Mouse (Mus musculus): ENCODE measurements around the gene Lrrn2. TPM values are rescaled to one million over a fixed set of nuclear protein-coding genes. Genes with fewer than 3 reads are reported as not detected.

The Lrrn2 gene
- 5.1 and 6.3 TPM in 2 replicates for polyA plus RNA-seq (2016; fragmentation: Nextera tagmentation; extraction: Ambion mirVana)

DNA sequence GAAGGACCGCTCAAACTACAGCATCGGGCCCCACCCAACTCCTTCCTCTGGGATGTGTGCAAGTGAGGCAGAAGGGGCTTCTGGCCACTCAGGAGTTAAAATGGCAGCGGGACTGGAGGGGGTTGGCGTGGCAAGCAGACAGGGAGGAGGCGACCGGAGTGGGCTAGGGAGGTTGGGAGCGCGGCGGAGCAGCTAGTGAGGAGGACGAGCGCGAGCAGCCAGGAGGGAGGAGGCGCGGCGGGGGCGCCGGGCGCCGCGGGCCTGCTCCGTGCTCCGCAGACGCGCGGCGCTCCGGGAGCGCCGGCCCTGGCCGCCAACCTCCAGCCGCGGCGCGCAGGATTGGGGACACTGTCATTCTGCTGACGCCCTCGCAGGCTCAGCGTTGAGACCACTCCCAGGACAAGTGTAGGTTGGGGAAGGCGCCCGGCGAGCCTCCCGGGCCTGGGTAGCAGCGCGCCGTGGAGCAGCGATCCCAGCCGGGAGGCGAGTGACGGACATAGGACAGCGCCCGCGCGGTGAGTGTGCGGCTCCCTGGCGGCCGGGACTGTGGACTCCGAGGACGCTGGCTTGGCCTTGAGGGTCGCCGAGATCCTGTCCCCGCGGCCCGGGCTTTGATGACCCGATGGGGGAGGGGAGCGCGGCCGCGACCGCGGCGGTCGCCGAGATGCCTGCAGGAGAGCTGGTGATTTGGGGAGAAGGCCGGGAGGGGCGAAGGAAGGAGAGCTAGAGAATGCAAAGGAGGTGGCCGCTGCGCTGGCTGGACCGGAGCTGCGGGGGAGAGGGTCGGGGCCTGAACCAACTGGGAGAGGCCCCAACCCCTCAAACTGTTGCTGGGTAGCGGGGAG is at the start of gene Lrrn2:
Gene Lrrn2, plus strand, starts transcription at position 113 of the 845 bp plus-strand sequence.
- H3K4me1 ChIP-seq, result peaks cover 35% of the 10 kb centered on the region
- H3K9me3 ChIP-seq, result no peaks in the 10 kb centered on the region
- H3K27me3 ChIP-seq (ENCODE audit: insufficient read depth, poor library complexity, severe bottlenecking), result peaks cover 80% of the 10 kb centered on the region
- H3K36me3 ChIP-seq, result no peaks in the 10 kb centered on the region
- DNase-seq (ENCODE audit: low spot score), result no peak
- peak within 1 kb of the TSS; percentile 75 for H3K27ac ChIP-seq
- peak within 1 kb of the TSS; percentile 85 for H3K4me3 ChIP-seq
- under 1% methylated on average over 62 of the region's 80 CpGs for WGBS

DNA sequence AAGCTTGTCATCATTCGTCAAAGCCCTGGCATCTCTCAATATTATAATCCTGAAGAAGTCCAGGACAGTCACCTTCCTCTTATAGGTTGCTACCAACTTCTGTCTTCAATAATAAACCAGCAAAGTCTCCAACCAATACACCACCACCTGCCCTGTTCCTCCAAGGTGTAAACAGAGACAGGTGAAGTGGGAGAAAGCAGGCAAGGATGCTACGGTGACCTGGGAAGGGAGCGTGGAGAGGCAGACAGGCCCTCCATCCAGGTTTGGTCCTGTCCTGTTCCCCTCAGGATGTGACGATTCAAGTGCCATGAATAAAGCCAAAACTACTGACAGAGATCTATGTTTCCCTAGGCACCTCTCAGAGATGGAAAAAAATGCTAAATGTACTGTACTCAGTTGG is 48.1 kb upstream of the Lrrn2 start:
- Histone ChIP-seq H3K27ac (no peak overlapping the region), H3K4me3 (no peak overlapping the region), H3K4me1 (no peaks in the 10 kb centered on the region), H3K27me3 (ENCODE audit: insufficient read depth, poor library complexity, severe bottlenecking) (no peaks in the 10 kb centered on the region), H3K9me3 (no peaks in the 10 kb centered on the region), H3K36me3 (no peaks in the 10 kb centered on the region)
- WGBS, result 90% methylated on average over 4 of the region's 4 CpGs
- peak; percentile 66 for DNase-seq (ENCODE audit: low spot score)

GRCm38 (mm10) chr1:132834037-132834436 is 46.0 kb upstream of the Lrrn2 start:
- Histone ChIP-seq H3K4me3 (no peak overlapping the region), H3K4me1 (no peaks in the 10 kb centered on the region), H3K27me3 (ENCODE audit: insufficient read depth, poor library complexity, severe bottlenecking) (no peaks in the 10 kb centered on the region), H3K9me3 (no peaks in the 10 kb centered on the region), H3K36me3 (no peaks in the 10 kb centered on the region), H3K27ac (no peak overlapping the region)
- 48% methylated on average over 8 of the region's 8 CpGs for WGBS
- no peak for DNase-seq (ENCODE audit: low spot score)

- no peaks in the 10 kb centered on the region for H3K36me3 ChIP-seq
- WGBS, result 72% methylated on average over 8 of the region's 8 CpGs
- no peak overlapping the region for H3K27ac ChIP-seq
- H3K4me1 ChIP-seq, result no peaks in the 10 kb centered on the region
- no peaks in the 10 kb centered on the region for H3K9me3 ChIP-seq
- no peak overlapping the region for H3K4me3 ChIP-seq
- no peaks in the 10 kb centered on the region for H3K27me3 ChIP-seq (ENCODE audit: insufficient read depth, poor library complexity, severe bottlenecking)
- DNase-seq (ENCODE audit: low spot score), result peak; percentile 63
Observed at GRCm38 (mm10) chr1:132836895-132837294, 43.2 kb upstream of the Lrrn2 start.

- DNase-seq (ENCODE audit: low spot score), result no peak
- H3K4me1 ChIP-seq, result no peaks in the 10 kb centered on the region
- no peak overlapping the region for H3K4me3 ChIP-seq
- no peaks in the 10 kb centered on the region for H3K9me3 ChIP-seq
- H3K27me3 ChIP-seq (ENCODE audit: insufficient read depth, poor library complexity, severe bottlenecking), result no peaks in the 10 kb centered on the region
- H3K36me3 ChIP-seq, result no peaks in the 10 kb centered on the region
- 75% methylated on average over 5 of the region's 5 CpGs for WGBS
- no peak overlapping the region for H3K27ac ChIP-seq
Observed at GRCm38 (mm10) chr1:132837691-132838090, 42.4 kb upstream of the Lrrn2 start.

- Histone ChIP-seq H3K27me3 (ENCODE audit: insufficient read depth, poor library complexity, severe bottlenecking) (no peaks in the 10 kb centered on the region), H3K4me3 (no peak overlapping the region), H3K4me1 (no peaks in the 10 kb centered on the region), H3K27ac (no peak overlapping the region), H3K9me3 (no peaks in the 10 kb centered on the region), H3K36me3 (no peaks in the 10 kb centered on the region)
- 82% methylated on average over 1 of the region's 1 CpGs for WGBS
- DNase-seq (ENCODE audit: low spot score), result no peak
Observed at GRCm38 (mm10) chr1:132838371-132838770, 41.7 kb upstream of the Lrrn2 start.

GRCm38 (mm10) chr1:132843612-132844011 is 36.5 kb upstream of the Lrrn2 start:
- Histone ChIP-seq H3K4me1 (no peaks in the 10 kb centered on the region), H3K27ac (no peak overlapping the region), H3K36me3 (no peaks in the 10 kb centered on the region), H3K27me3 (ENCODE audit: insufficient read depth, poor library complexity, severe bottlenecking) (no peaks in the 10 kb centered on the region), H3K4me3 (no peak overlapping the region), H3K9me3 (no peaks in the 10 kb centered on the region)
- peak; percentile 53 for DNase-seq (ENCODE audit: low spot score)
- WGBS, result 81% methylated on average over 10 of the region's 10 CpGs

- Histone ChIP-seq H3K36me3 (no peaks in the 10 kb centered on the region), H3K9me3 (no peaks in the 10 kb centered on the region), H3K27ac (no peak overlapping the region), H3K4me3 (no peak overlapping the region), H3K27me3 (ENCODE audit: insufficient read depth, poor library complexity, severe bottlenecking) (no peaks in the 10 kb centered on the region), H3K4me1 (no peaks in the 10 kb centered on the region)
- DNase-seq (ENCODE audit: low spot score), result peak; percentile 78
- 90% methylated on average over 20 of the region's 20 CpGs for WGBS
Observed at GRCm38 (mm10) chr1:132844088-132844804, 35.8 kb upstream of the Lrrn2 start.

DNA sequence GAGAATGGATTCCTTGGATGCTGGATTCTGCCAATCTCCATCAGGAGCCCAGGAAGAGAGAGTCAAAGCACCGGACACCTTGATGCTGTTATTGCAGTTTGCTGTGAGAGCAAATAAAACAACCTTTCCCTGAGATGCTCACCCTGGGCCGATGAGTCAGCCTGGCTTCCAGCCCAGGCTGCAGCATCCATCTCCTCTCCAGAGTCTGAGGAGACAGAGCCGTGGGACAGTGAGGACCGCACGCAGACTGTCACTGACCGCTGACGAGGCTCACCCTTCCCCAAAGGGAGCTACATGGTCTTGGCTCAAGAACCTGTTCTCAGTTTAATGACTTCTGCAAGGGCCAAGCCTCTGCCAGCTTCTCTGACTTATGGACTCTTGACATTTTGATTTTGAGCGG is 34.3 kb upstream of the Lrrn2 start:
- DNase-seq (ENCODE audit: low spot score), result peak; percentile 58
- no peak overlapping the region for H3K4me3 ChIP-seq
- no peaks in the 10 kb centered on the region for H3K4me1 ChIP-seq
- no peaks in the 10 kb centered on the region for H3K27me3 ChIP-seq (ENCODE audit: insufficient read depth, poor library complexity, severe bottlenecking)
- no peaks in the 10 kb centered on the region for H3K9me3 ChIP-seq
- H3K36me3 ChIP-seq, result no peaks in the 10 kb centered on the region
- WGBS, result 86% methylated on average over 8 of the region's 8 CpGs
- no peak overlapping the region for H3K27ac ChIP-seq

GRCm38 (mm10) chr1:132850809-132851208 is 29.3 kb upstream of the Lrrn2 start:
- Histone ChIP-seq H3K9me3 (no peaks in the 10 kb centered on the region), H3K36me3 (no peaks in the 10 kb centered on the region), H3K27ac (no peak overlapping the region), H3K4me1 (peaks cover 40% of the 10 kb centered on the region), H3K27me3 (ENCODE audit: insufficient read depth, poor library complexity, severe bottlenecking) (no peaks in the 10 kb centered on the region), H3K4me3 (no peak overlapping the region)
- 67% methylated on average over 5 of the region's 5 CpGs for WGBS
- no peak for DNase-seq (ENCODE audit: low spot score)

GRCm38 (mm10) chr1:132851296-132851695 is 28.8 kb upstream of the Lrrn2 start:
- DNase-seq (ENCODE audit: low spot score), result no peak
- 67% methylated on average over 2 of the region's 2 CpGs for WGBS
- Histone ChIP-seq H3K27me3 (ENCODE audit: insufficient read depth, poor library complexity, severe bottlenecking) (no peaks in the 10 kb centered on the region), H3K4me1 (peaks cover 40% of the 10 kb centered on the region), H3K27ac (0 out of 2 replicates have a peak overlapping the region, but pooled peaks have one; percentile 63), H3K36me3 (no peaks in the 10 kb centered on the region), H3K9me3 (no peaks in the 10 kb centered on the region), H3K4me3 (no peak overlapping the region)

GRCm38 (mm10) chr1:132851771-132852170 is 28.3 kb upstream of the Lrrn2 start:
- Histone ChIP-seq H3K36me3 (no peaks in the 10 kb centered on the region), H3K27ac (peak overlapping the region; percentile 63), H3K4me1 (peaks cover 40% of the 10 kb centered on the region), H3K4me3 (no peak overlapping the region), H3K9me3 (no peaks in the 10 kb centered on the region), H3K27me3 (ENCODE audit: insufficient read depth, poor library complexity, severe bottlenecking) (no peaks in the 10 kb centered on the region)
- 45% methylated on average over 4 of the region's 4 CpGs for WGBS
- no peak for DNase-seq (ENCODE audit: low spot score)

DNA sequence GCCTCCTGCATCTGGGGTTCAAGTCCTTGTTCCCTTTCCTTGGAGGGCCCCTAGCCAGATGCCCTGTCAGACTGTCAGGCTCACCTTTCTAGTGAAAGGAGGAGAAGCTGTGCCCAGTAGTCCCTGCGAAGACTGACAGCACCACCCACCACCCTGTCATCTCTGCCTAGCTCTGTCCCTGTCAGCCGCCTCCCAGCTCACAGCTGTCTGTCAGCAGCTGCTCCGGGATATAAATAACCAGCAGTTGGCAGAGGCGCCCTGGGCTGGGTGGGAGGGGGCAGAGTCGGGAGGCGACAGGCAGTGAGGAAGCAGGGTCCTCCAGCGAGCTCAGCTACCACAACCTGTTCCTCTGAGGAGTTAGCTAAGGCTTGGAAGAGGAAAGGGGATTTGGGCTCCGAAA is 26.8 kb upstream of the Lrrn2 start:
- WGBS, result 13% methylated on average over 8 of the region's 8 CpGs

More for the DNA sequence above, 26.8 kb upstream of the Lrrn2 start:
- peak; percentile 88 for DNase-seq (ENCODE audit: low spot score)
- H3K27me3 ChIP-seq (ENCODE audit: insufficient read depth, poor library complexity, severe bottlenecking), result no peaks in the 10 kb centered on the region
- H3K4me1 ChIP-seq, result peaks cover 40% of the 10 kb centered on the region
- H3K27ac ChIP-seq, result peak overlapping the region; percentile 80
- H3K36me3 ChIP-seq, result no peaks in the 10 kb centered on the region
- peak overlapping the region; percentile 16; the same call in 1 of the 2 replicates for H3K4me3 ChIP-seq
- no peaks in the 10 kb centered on the region for H3K9me3 ChIP-seq
